In genomic region chr19:32466478-32466877, GRCm38 (mm10) we compare ENCODE assay signal across 8 mouse cellular contexts. TPM values are rescaled to one million over a fixed set of nuclear protein-coding genes. Genes with fewer than 3 reads are reported as not detected.
DNase-seq lines count a peak whose midpoint lies in the region; ATAC-seq and TF ChIP-seq lines count a peak whose summit lies in the region.

Gene Rpl9-ps6, minus strand, starts transcription at chr19:32466578.

- WGBS in lung, embryonic 14.5 days = 72% methylated on average over 5 of the region's 6 CpGs
- 93% methylated on average over 6 of the region's 6 CpGs for WGBS in forebrain, embryonic 10.5 days
- WGBS in limb, embryonic 13.5 days = 86% methylated on average over 6 of the region's 6 CpGs
- WGBS in stomach, postnatal 0 days = 72% methylated on average over 5 of the region's 6 CpGs

- no peaks in the 10 kb centered on the region for H3K9me3 ChIP-seq in lung, embryonic 14.5 days (ENCODE audit: low read depth, low read length)
- no peaks in the 10 kb centered on the region for H3K9me3 ChIP-seq in forebrain, embryonic 10.5 days
- H3K9me3 ChIP-seq in limb, embryonic 13.5 days = no peaks in the 10 kb centered on the region
- H3K9me3 ChIP-seq in stomach, postnatal 0 days (ENCODE audit: control insufficient read depth, low read length) = no peaks in the 10 kb centered on the region

- no peak for TF ChIP-seq EP300 in stomach, postnatal 0 days (optimal IDR thresholded peaks at IDR 0.05)

- no peaks in the 10 kb centered on the region for H3K27me3 ChIP-seq in lung, embryonic 14.5 days (ENCODE audit: insufficient read depth, low read length)
- H3K27me3 ChIP-seq in forebrain, embryonic 10.5 days (ENCODE audit: poor library complexity, severe bottlenecking) = no peaks in the 10 kb centered on the region
- H3K27me3 ChIP-seq in limb, embryonic 13.5 days = no peaks in the 10 kb centered on the region
- no peaks in the 10 kb centered on the region for H3K27me3 ChIP-seq in stomach, postnatal 0 days (ENCODE audit: control insufficient read depth, insufficient read depth, low read length)

- intact Hi-C loops in heart, postnatal 36 days (cut with DNase I) = no loop called here

- H3K4me3 ChIP-seq in lung, embryonic 14.5 days (ENCODE audit: low read depth, low read length) = no peak within 1 kb of the TSS
- no peak within 1 kb of the TSS for H3K4me3 ChIP-seq in forebrain, embryonic 10.5 days
- H3K4me3 ChIP-seq in limb, embryonic 13.5 days = no peak within 1 kb of the TSS
- no peak within 1 kb of the TSS for H3K4me3 ChIP-seq in stomach, postnatal 0 days (ENCODE audit: low read depth, low read length)

- no peak within 1 kb of the TSS for H3K4me2 ChIP-seq in lung, embryonic 14.5 days
- no peak within 1 kb of the TSS for H3K4me2 ChIP-seq in limb, embryonic 13.5 days (replicated peaks)
- no peak within 1 kb of the TSS for H3K4me2 ChIP-seq in stomach, postnatal 0 days (replicated peaks; ENCODE audit: low read depth)

- DNase-seq in lung, embryonic 14.5 days = no peak
- DNase-seq in lung, adult 18-20 months = no peak
- no peak for DNase-seq in forebrain, embryonic 10.5 days (ENCODE audit: extremely low spot score, low spot score)
- no peak for DNase-seq in heart, postnatal 36 days
- no peak for DNase-seq in stomach, postnatal 0 days (ENCODE audit: low spot score)
- no peak for DNase-seq in cerebellum, adult 18-20 months
- DNase-seq in spleen, postnatal 10 days (ENCODE audit: low spot score in 2 of 2) = no peak

- TF ChIP-seq CTCF in lung, embryonic 14.5 days (IDR thresholded peaks at IDR 0.05; ENCODE audit: low read depth) = no peak
- no peak for TF ChIP-seq CTCF in stomach, postnatal 0 days (IDR thresholded peaks at IDR 0.05; ENCODE audit: low read depth)

- H3K9ac ChIP-seq in lung, embryonic 14.5 days = no peak within 1 kb of the TSS
- no peak within 1 kb of the TSS for H3K9ac ChIP-seq in limb, embryonic 13.5 days
- H3K9ac ChIP-seq in stomach, postnatal 0 days (ENCODE audit: low read length) = no peak within 1 kb of the TSS

- H3K4me1 ChIP-seq in lung, embryonic 14.5 days (ENCODE audit: insufficient read depth) = no peaks in the 10 kb centered on the region
- no peaks in the 10 kb centered on the region for H3K4me1 ChIP-seq in forebrain, embryonic 10.5 days
- no peaks in the 10 kb centered on the region for H3K4me1 ChIP-seq in limb, embryonic 13.5 days
- H3K4me1 ChIP-seq in stomach, postnatal 0 days (replicated peaks; ENCODE audit: control insufficient read depth, insufficient read depth) = no peaks in the 10 kb centered on the region

- ATAC-seq in lung, embryonic 14.5 days (ENCODE audit: insufficient read depth) = no peak
- no peak for ATAC-seq in limb, embryonic 13.5 days (ENCODE audit: low FRiP score, low read depth)
- no peak for ATAC-seq in stomach, postnatal 0 days (ENCODE audit: low FRiP score, low TSS enrichment)

- H3K36me3 ChIP-seq in lung, embryonic 14.5 days (ENCODE audit: insufficient read depth) = no peaks in the 10 kb centered on the region
- H3K36me3 ChIP-seq in forebrain, embryonic 10.5 days (replicated peaks) = no peaks in the 10 kb centered on the region
- H3K36me3 ChIP-seq in limb, embryonic 13.5 days = no peaks in the 10 kb centered on the region
- no peaks in the 10 kb centered on the region for H3K36me3 ChIP-seq in stomach, postnatal 0 days (ENCODE audit: control insufficient read depth, insufficient read depth, low read length)

- H3K27ac ChIP-seq in lung, embryonic 14.5 days (ENCODE audit: low read depth) = no peak within 1 kb of the TSS
- no peak within 1 kb of the TSS for H3K27ac ChIP-seq in forebrain, embryonic 10.5 days
- no peak within 1 kb of the TSS for H3K27ac ChIP-seq in limb, embryonic 13.5 days
- H3K27ac ChIP-seq in stomach, postnatal 0 days (replicated peaks) = no peak within 1 kb of the TSS

RNA-seq across cellular contexts. Expression of gene Rpl9-ps6, which starts in this region (rescaled TPM):
- 133 and 163 TPM in 2 replicates for polyA plus RNA-seq in lung, embryonic 14.5 days (2014; fragmentation: Nextera tagmentation; extraction: Ambion mirVana)
- 55.9 and 62.9 TPM in 2 replicates for polyA plus RNA-seq in forebrain, embryonic 10.5 days (2016; fragmentation: Nextera tagmentation; extraction: Ambion mirVana)
- 10 to 100 TPM; 27.7 to 36.1 TPM for total RNA-seq in heart, postnatal 36 days (2021)
- 122 and 136 TPM in 2 replicates for polyA plus RNA-seq in limb, embryonic 13.5 days (2015; fragmentation: Nextera tagmentation; extraction: Ambion mirVana)
- 120 and 138 TPM in 2 replicates for polyA plus RNA-seq in stomach, postnatal 0 days (2015; fragmentation: Nextera tagmentation; extraction: Ambion mirVana)
